Mouse (Mus musculus) splenic B cell, adult 2 months (primary cell): ENCODE data around the gene Gm42715.

ENCODE experiments used
- DNase-seq: peaks from one replicate; pipeline ENCODE4 v3.0.0-alpha.2; 2011; ENCODE audit warnings: low read depth, low spot score
- H3K27me3 ChIP-seq: 2 replicates; pipeline ENCODE4 v1.6.1; 2012; ENCODE audit warnings: mild to moderate bottlenecking, low read length, moderate library complexity, mixed read lengths; ENCODE audit not compliant: control insufficient read depth, poor library complexity, insufficient read depth, severe bottlenecking
- H3K36me3 ChIP-seq: 2 replicates; pipeline ENCODE4 v1.6.1; 2012; ENCODE audit warnings: mild to moderate bottlenecking, low read length, moderate library complexity, mixed read lengths; ENCODE audit not compliant: control insufficient read depth, poor library complexity, insufficient read depth, severe bottlenecking

The Gm42715 gene

DNA sequence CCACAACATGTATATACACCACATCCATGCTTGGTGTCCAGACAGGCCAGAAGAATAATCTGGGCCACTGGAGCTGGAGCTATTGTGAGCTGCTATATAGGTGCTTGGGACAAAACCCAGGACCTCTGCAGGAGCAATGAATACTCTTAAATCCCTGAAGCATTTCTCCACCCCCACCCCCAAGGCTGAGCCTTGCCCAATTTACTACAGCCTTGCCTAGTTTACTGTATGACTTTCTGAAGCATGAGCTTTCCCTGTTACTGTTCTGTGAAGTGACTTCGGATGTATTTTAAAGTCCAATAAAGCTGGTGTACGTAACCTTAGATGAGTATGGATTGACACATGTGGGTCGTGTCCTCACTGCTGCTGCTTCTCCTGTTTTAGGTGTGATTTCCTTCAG lies 5.6 kb upstream of the Gm42715 start:
- no peaks in the 10 kb centered on the region for H3K27me3 ChIP-seq
- H3K36me3 ChIP-seq = peaks cover 15% of the 10 kb centered on the region; the same call in 1 of the 2 replicates
- DNase-seq = no peak

- no peak for DNase-seq
Measured at GRCm38 (mm10) chr7:127515846-127516245, 3.5 kb upstream of the Gm42715 start.

GRCm38 (mm10) chr7:127516344-127516743 lies 3.0 kb upstream of the Gm42715 start:
- Histone ChIP-seq H3K27me3 (no peaks in the 10 kb centered on the region), H3K36me3 (peaks cover 23% of the 10 kb centered on the region)
- DNase-seq = no peak

More at GRCm38 (mm10) chr7:127515846-127516245, 3.5 kb upstream of the Gm42715 start:
- H3K27me3 ChIP-seq = no peaks in the 10 kb centered on the region
- H3K36me3 ChIP-seq = peaks cover 19% of the 10 kb centered on the region

DNA sequence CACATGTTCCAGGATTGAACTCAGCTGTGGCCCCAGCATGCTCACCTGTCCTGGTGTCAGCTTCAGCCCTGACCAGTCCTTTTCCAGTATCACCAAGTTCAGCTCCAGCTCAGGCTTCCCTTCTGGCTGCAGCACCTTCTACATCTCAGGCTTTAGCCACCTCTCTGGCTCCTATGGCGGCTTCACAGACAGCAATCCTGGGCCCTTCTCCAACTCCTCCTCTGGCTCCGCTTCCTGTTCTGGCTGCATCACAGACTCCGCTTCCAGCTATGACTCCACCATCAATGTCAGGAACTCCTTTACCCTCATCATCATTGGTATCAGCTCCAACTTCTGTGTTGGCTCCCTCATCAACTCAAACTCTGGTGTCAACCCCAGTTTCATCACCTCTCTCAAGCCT lies 22.3 kb downstream of the Gm42715 start:
- H3K27me3 ChIP-seq = no peaks in the 10 kb centered on the region
- no peak for DNase-seq

DNA sequence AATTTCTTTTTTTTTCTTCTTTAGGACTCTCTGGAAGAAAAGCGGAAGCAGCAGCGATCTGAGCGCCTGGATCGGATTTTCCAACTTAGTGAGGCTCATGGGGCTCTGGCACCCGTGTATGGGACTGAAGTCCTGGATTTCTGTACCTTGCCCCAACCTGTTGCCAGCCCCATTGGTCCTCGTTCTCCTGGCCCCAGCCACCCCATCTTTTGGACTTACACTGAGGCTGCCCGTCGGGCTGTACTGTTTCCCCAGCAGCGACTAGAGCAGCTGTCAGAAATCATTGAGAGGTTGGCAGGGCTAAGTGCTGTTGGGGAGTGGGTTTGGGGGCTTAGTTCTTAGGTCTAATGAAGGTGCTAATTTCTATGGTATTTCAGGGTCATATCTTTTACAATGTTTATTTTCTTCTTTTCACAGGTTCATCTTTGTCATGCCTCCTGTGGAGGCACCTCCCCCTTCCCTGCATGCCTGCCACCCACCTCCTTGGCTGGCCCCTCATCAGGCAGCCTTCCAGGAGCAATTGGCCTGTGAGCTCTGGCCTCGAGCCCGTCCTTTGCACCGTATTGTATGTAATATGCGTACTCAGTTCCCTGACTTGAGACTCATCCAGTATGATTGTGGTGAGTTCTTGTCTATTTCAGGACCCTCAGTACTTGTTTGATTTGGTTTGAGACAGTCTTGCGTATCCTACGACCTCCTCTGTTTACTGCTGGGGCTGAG lies 29.9 kb downstream of the Gm42715 start:
- H3K36me3 ChIP-seq = peaks cover 29% of the 10 kb centered on the region
- DNase-seq = no peak
- H3K27me3 ChIP-seq = no peaks in the 10 kb centered on the region

More for the DNA sequence above, 22.3 kb downstream of the Gm42715 start:
- peaks cover 43% of the 10 kb centered on the region for H3K36me3 ChIP-seq

GRCm38 (mm10) chr7:127551558-127551957 lies 32.2 kb downstream of the Gm42715 start:
- DNase-seq = no peak
- Histone ChIP-seq H3K27me3 (no peaks in the 10 kb centered on the region), H3K36me3 (peaks cover 30% of the 10 kb centered on the region)

DNA sequence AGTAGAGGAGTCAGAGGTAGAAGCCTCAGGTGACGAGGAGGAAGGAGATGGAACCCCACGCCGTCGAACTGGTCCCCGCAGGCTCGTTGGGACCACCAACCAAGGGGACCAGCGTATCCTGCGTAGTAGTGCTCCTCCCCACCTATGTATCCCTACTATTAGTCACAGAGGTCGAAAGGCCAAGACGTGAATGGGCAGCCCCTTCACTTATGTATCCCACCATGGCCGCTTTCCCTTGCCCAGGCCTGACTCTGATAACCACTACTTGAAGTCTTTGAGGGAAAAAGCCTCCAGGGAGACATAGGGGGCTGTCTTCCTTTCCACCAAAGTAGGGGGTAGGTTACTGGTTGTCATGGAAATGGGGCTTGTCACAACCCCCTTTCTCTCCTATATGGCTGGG lies 41.2 kb downstream of the Gm42715 start:
- Histone ChIP-seq H3K27me3 (no peaks in the 10 kb centered on the region), H3K36me3 (peaks cover 16% of the 10 kb centered on the region)
- DNase-seq = no peak

DNA sequence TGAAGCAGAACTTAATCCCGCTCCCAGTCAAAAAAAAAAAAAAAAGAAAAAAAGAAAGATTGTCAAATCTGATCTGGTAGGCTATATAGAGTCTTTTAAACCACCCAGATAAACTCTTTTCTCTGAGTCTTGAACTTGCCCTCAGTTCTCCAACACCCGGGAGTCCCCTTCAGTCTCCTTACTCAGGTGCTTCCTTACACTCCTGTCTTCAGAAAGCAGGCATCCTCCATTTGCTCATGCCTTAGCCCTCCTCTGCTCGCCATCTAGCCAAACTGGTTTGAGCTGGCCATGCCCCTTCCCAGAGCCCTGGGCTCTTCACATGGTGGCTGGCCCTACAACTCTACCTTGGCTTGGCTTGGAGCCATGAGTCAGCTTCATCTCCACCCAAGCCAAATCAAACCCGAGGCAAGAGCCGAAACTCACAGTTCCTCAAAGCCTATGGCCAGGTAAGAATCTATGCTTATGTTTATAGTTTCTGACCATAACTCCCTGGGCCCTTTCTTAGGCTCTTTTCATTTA lies 42.0 kb downstream of the Gm42715 start, which contains the start of gene Tmem265:
TSS of gene Tmem265 (plus strand) at position 51 of the 519 bp plus-strand sequence.
- H3K27me3 ChIP-seq = no peaks in the 10 kb centered on the region
- no peak for DNase-seq
- peaks cover 15% of the 10 kb centered on the region for H3K36me3 ChIP-seq

- Histone ChIP-seq H3K36me3 (peaks cover 13% of the 10 kb centered on the region; the same call in 1 of the 2 replicates), H3K27me3 (no peaks in the 10 kb centered on the region)
- DNase-seq = no peak
Measured at GRCm38 (mm10) chr7:127564381-127565150, 45.2 kb downstream of the Gm42715 start.

DNA sequence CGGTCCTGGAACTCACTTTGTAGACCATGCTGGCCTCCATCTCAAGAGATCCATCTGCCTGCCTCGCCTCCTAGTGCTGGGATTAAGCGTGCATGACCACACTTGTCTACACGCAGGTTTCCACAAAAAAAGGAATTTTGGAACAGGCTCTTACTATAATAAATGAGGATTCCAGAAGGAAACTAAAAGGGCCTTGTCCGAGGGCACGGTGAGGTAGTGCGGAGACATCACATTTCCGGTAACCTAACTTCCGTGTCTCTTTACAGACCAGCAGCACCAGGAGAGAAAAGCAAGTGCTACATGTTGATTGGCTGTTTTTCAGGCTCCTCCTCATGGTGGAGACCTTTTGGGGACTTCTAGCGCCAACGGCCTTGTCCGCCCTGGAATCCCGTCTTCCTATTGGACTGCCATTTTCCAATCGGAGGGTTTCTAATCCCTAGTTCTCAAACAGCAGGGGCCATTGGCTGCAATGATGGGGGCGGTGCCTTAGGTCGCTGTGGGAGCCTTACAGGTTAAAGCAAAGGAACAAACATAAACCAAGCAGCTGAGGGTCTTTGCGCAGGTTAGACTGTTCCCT lies 53.6 kb downstream of the Gm42715 start, which contains the start of gene Phkg2:
TSS of gene Phkg2 (plus strand) at position 446 of the 577 bp plus-strand sequence.
- Histone ChIP-seq H3K36me3 (peaks cover 5% of the 10 kb centered on the region; the same call in 1 of the 2 replicates), H3K27me3 (no peaks in the 10 kb centered on the region)
- DNase-seq = peak; percentile 97

DNA sequence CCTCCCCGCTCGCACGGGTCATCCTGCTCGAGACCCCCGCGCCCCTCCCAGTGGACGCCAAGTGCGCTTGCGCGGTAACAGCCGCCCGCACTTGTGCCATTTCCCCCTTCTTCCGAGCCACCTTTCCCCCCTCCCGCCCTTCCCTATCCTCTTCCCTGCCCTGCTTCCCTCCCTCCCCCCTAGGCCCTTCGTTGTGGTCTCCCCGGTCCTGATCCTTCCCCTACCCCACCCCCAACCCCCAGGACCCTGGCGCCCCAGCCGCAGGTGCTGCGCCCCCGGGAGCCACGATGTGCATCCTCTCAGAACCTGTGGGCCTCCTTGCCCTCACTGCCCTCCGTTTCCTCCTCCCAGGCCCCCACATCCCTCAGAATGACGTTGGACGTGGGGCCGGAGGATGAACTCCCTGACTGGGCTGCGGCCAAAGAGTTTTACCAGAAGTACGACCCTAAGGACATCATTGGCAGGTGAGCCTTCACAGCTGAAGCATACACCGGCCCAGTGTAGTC lies 54.2 kb downstream of the Gm42715 start:
- H3K36me3 ChIP-seq = peaks cover 3% of the 10 kb centered on the region; the same call in 1 of the 2 replicates
- peak; percentile 34 for DNase-seq
- no peaks in the 10 kb centered on the region for H3K27me3 ChIP-seq

DNA sequence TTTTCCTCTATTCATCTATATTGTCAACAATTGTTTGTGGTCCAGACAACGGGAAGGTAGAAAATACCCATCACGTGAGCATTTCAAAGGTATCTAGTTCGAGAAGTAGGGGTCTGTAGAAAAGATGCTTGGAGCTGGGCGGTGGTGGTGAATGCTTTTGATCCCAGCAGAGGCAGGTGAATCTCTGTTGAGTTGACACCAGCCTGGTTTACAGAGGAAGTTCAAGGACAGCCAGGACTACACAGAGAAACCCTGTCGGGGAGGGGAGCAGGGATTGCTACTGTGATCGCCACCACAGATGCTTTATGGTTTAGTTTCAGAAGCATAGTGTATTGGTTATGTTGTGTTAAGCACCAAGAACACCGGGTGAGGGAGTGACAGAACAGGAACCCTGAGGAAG lies 54.7 kb downstream of the Gm42715 start:
- DNase-seq = peak; percentile 9
- no peaks in the 10 kb centered on the region for H3K27me3 ChIP-seq
- 0 out of 2 replicates have a peak, but pooled peaks cover 2% of the 10 kb centered on the region for H3K36me3 ChIP-seq

DNA sequence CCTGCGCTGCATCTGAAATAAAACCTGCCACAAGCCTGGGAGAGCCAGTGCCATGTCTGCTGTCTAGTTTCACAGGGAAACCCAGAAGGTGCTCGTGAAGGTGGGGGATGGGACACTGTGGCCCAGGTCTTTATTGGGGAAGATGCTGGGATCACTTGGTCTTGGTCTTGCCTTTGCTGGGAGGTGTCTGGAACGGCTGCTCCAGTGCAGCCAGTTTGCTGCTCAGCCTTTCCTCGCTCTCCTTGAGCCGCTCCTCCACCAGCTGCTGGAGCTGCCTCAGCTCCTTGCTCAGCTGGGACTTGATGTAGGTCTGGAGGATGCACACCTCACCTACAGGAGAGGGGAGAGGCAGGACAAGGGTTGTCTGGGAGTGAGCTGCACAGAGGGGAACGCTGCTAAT lies 63.9 kb downstream of the Gm42715 start:
- Histone ChIP-seq H3K36me3 (peaks cover 6% of the 10 kb centered on the region), H3K27me3 (no peaks in the 10 kb centered on the region)
- no peak for DNase-seq

GRCm38 (mm10) chr7:127585031-127585430 lies 65.6 kb downstream of the Gm42715 start:
- H3K36me3 ChIP-seq = peaks cover 6% of the 10 kb centered on the region
- DNase-seq = no peak
- H3K27me3 ChIP-seq = no peaks in the 10 kb centered on the region
